Mouse (Mus musculus) heart, embryonic 11.5 days (tissue): ENCODE data around the gene Gm20867. TPM values are rescaled to one million over a fixed set of nuclear protein-coding genes. Genes with fewer than 3 reads are reported as not detected.
"Not testable (repeated sequence)": the region's sequence is repeated elsewhere in the genome, so short reads cannot be mapped to it uniquely, and the experiment has no call there.

ENCODE experiments used
- ATAC-seq: fragments of 200-750 bp; cut with Nextera tagmentation; replicated peaks from 2 replicates; pipeline ENCODE4 v1.8.0; 2017; ENCODE audit warnings: moderate library complexity; ENCODE audit not compliant: insufficient number of reproducible peaks, low FRiP score, low TSS enrichment
- H3K27ac ChIP-seq: fragments of 300-500 bp; sonication (generic); 2 replicates; pipeline ENCODE4 v1.5.1; 2014; ENCODE audit warnings: mild to moderate bottlenecking, low read depth, low read length
- H3K27me3 ChIP-seq: fragments of 300-500 bp; sonication (generic); 2 replicates; pipeline ENCODE4 v1.6.1; 2014; ENCODE audit warnings: mild to moderate bottlenecking, low read length, mixed read lengths; ENCODE audit not compliant: control insufficient read depth, insufficient read depth
- H3K36me3 ChIP-seq: fragments of 300-500 bp; sonication (generic); 2 replicates; pipeline ENCODE4 v1.6.1; 2014; ENCODE audit warnings: mild to moderate bottlenecking, low read length, moderate library complexity, mixed read lengths; ENCODE audit not compliant: control insufficient read depth, insufficient read depth
- H3K4me1 ChIP-seq: fragments of 300-500 bp; sonication (generic); 2 replicates; pipeline ENCODE4 v1.6.1; 2014; ENCODE audit warnings: low read length; ENCODE audit not compliant: control insufficient read depth, insufficient read depth
- H3K4me2 ChIP-seq: fragments of 300-500 bp; sonication (generic); 2 replicates; pipeline ENCODE4 v1.6.1; 2014; ENCODE audit warnings: mild to moderate bottlenecking, moderate library complexity
- H3K4me3 ChIP-seq: fragments of 300-500 bp; sonication (generic); 2 replicates; pipeline ENCODE4 v1.5.1; 2014; ENCODE audit warnings: low read depth, low read length
- H3K9ac ChIP-seq: fragments of 300-500 bp; sonication (generic); 2 replicates; pipeline ENCODE4 v1.6.1; 2014; ENCODE audit warnings: mild to moderate bottlenecking, low read depth, low read length, moderate library complexity
- H3K9me3 ChIP-seq: fragments of 300-500 bp; sonication (generic); replicated peaks from 2 replicates; pipeline ENCODE4 v1.6.1; 2016; ENCODE audit warnings: low read length; ENCODE audit not compliant: control insufficient read depth
- WGBS: fragments of 180-500 bp; shearing (Covaris S2); extraction: QIAGEN DNeasy Blood & Tissue Kit; methylation state at CpG from one replicate; pipeline ENCODE4 v1.1.7; 2014; ENCODE audit not compliant: insufficient replicate concordance; 5-methylcytosine and 5-hydroxymethylcytosine counted together
- polyA plus RNA-seq: library from polyadenylated mRNA; unstranded; fragments of >200 nt; fragmentation: Nextera tagmentation; extraction: Ambion mirVana; gene quantifications from 2 replicates; pipeline ENCODE4 v1.2.1, GENCODE M21; 2014

Gm20867 gene
- polyA plus RNA-seq = not detected in 2 replicates

- not testable (repeated sequence) for H3K9ac ChIP-seq, H3K4me2 ChIP-seq, H3K27me3 ChIP-seq, ATAC-seq, H3K4me1 ChIP-seq, H3K27ac ChIP-seq, H3K4me3 ChIP-seq, H3K9me3 ChIP-seq, H3K36me3 ChIP-seq
- WGBS = no CpG with 5 or more reads among the region's 3 CpGs
Measured at GRCm38 (mm10) chrY:77963104-77963503, at the start of gene Gm20867. TSS of gene Gm20867 (minus strand) at chrY:77963204.

Other genes starting within 250 kb of the Gm20867 start
- gene Gm29564, start 249.8 kb upstream of the Gm20867 start, polyA plus RNA-seq = not detected in 2 replicates